8 mouse cellular contexts compared by ENCODE assay signal in genomic region chr3:121777943-121778342, GRCm38 (mm10). TPM values are rescaled to one million over a fixed set of nuclear protein-coding genes. Genes with fewer than 3 reads are reported as not detected.
DNase-seq lines count a peak whose midpoint lies in the region; ATAC-seq and TF ChIP-seq lines count a peak whose summit lies in the region.

No protein-coding gene starts in this region.

- intact Hi-C loops in left cerebral cortex, adult 2 months (cut with DNase I): loop anchor here (5.0 to 10.0 kb wide), 2 partner anchors 89 to 187 kb away; no protein-coding TSS in a partner anchor

- H3K4me3 ChIP-seq in heart, embryonic 10.5 days: no peak overlapping the region
- no peak overlapping the region for H3K4me3 ChIP-seq in embryonic facial prominence, embryonic 15.5 days (replicated peaks)
- no peak overlapping the region for H3K4me3 ChIP-seq in hindbrain, postnatal 0 days (ENCODE audit: low read length)
- no peak overlapping the region for H3K4me3 ChIP-seq in left cerebral cortex, adult 2 months
- H3K4me3 ChIP-seq in small intestine, adult 2 months (ENCODE audit: low read depth, low read length): no peak overlapping the region

- DNase-seq in heart, adult 8-10 months (ENCODE audit: low spot score): peak; percentile 14
- DNase-seq in heart, embryonic 10.5 days (ENCODE audit: low spot score): no peak
- DNase-seq in adrenal gland, postnatal 36 days: peak; percentile 46 to 69
- DNase-seq in hindbrain, postnatal 0 days (ENCODE audit: low spot score): peak; percentile 71
- peak; percentile 60 to 76 for DNase-seq in left cerebral cortex, adult 2 months (ENCODE audit: extremely low spot score in 1 of 2, low spot score in 2 of 2)

- no peak for TF ChIP-seq POLR2A in small intestine, adult 2 months (IDR thresholded peaks at IDR 0.05; ENCODE audit: low read depth, low read length)

- H3K9me3 ChIP-seq in heart, embryonic 10.5 days: no peaks in the 10 kb centered on the region
- no peaks in the 10 kb centered on the region for H3K9me3 ChIP-seq in embryonic facial prominence, embryonic 15.5 days (replicated peaks)
- no peaks in the 10 kb centered on the region for H3K9me3 ChIP-seq in hindbrain, postnatal 0 days (ENCODE audit: low read length)

- 60% methylated on average over 7 of the region's 7 CpGs for WGBS in heart, embryonic 10.5 days
- WGBS in embryonic facial prominence, embryonic 15.5 days: 27% methylated on average over 7 of the region's 7 CpGs
- 47% methylated on average over 7 of the region's 7 CpGs for WGBS in hindbrain, postnatal 0 days
- 55% methylated on average over 7 of the region's 7 CpGs for WGBS in small intestine, adult 2 months

- H3K4me1 ChIP-seq in heart, embryonic 10.5 days: no peaks in the 10 kb centered on the region
- H3K4me1 ChIP-seq in embryonic facial prominence, embryonic 15.5 days: peaks cover 12% of the 10 kb centered on the region; the same call in 1 of the 2 replicates
- H3K4me1 ChIP-seq in hindbrain, postnatal 0 days (ENCODE audit: insufficient read depth, low read length): no peaks in the 10 kb centered on the region
- H3K4me1 ChIP-seq in small intestine, adult 2 months (ENCODE audit: control insufficient read depth, insufficient read depth, insufficient read length, low read length): no peaks in the 10 kb centered on the region

- H3K27me3 ChIP-seq in heart, embryonic 10.5 days (ENCODE audit: insufficient read depth, poor library complexity, severe bottlenecking): no peaks in the 10 kb centered on the region
- no peaks in the 10 kb centered on the region for H3K27me3 ChIP-seq in embryonic facial prominence, embryonic 15.5 days
- H3K27me3 ChIP-seq in hindbrain, postnatal 0 days (ENCODE audit: insufficient read depth, low read length): no peaks in the 10 kb centered on the region
- no peaks in the 10 kb centered on the region for H3K27me3 ChIP-seq in small intestine, adult 2 months (ENCODE audit: control insufficient read depth, insufficient read depth, low read length)

- H3K27ac ChIP-seq in heart, embryonic 10.5 days: no peak overlapping the region
- peak overlapping the region; percentile 24; the same call in 1 of the 2 replicates for H3K27ac ChIP-seq in embryonic facial prominence, embryonic 15.5 days (replicated peaks)
- H3K27ac ChIP-seq in hindbrain, postnatal 0 days: no peak overlapping the region
- H3K27ac ChIP-seq in left cerebral cortex, adult 2 months: no peak overlapping the region
- no peak overlapping the region for H3K27ac ChIP-seq in small intestine, adult 2 months (ENCODE audit: insufficient read depth, low read depth, low read length)

- no peak overlapping the region for H3K4me2 ChIP-seq in embryonic facial prominence, embryonic 15.5 days (replicated peaks)
- H3K4me2 ChIP-seq in hindbrain, postnatal 0 days (ENCODE audit: low read depth, low read length): no peak overlapping the region

- H3K9ac ChIP-seq in embryonic facial prominence, embryonic 15.5 days: no peak overlapping the region
- no peak overlapping the region for H3K9ac ChIP-seq in hindbrain, postnatal 0 days (replicated peaks; ENCODE audit: low read length)

- peak; percentile 81 for TF ChIP-seq CTCF in hindbrain, postnatal 0 days (IDR thresholded peaks at IDR 0.05; ENCODE audit: low read depth)
- peak; percentile 90 for TF ChIP-seq CTCF in left cerebral cortex, adult 2 months (IDR thresholded peaks at IDR 0.05)
- peak; percentile 67; the same call in 1 of the 2 replicates for TF ChIP-seq CTCF in small intestine, adult 2 months (IDR thresholded peaks at IDR 0.05; ENCODE audit: extremely low read depth, insufficient read length, insufficient replicate concordance, low read depth, low read length)

- peak; percentile 88 for ATAC-seq in embryonic facial prominence, embryonic 15.5 days (ENCODE audit: insufficient number of reproducible peaks, low FRiP score, low TSS enrichment, low read depth)
- ATAC-seq in hindbrain, postnatal 0 days: peak; percentile 76; the same call in 1 of the 2 replicates
- peak; percentile 97 for ATAC-seq in megakaryocyte progenitor cell, adult 5-6 weeks (replicated peaks; ENCODE audit: poor library complexity)

- H3K36me3 ChIP-seq in heart, embryonic 10.5 days: peaks cover 35% of the 10 kb centered on the region
- peaks cover 19% of the 10 kb centered on the region for H3K36me3 ChIP-seq in embryonic facial prominence, embryonic 15.5 days
- no peaks in the 10 kb centered on the region for H3K36me3 ChIP-seq in hindbrain, postnatal 0 days (ENCODE audit: insufficient read depth, low read length)
- peaks cover 43% of the 10 kb centered on the region for H3K36me3 ChIP-seq in small intestine, adult 2 months (ENCODE audit: control insufficient read depth, insufficient read depth, low read length)

RNA-seq across cellular contexts. Expression of gene Abcd3, which starts 37.2 kb away (rescaled TPM):
- total RNA-seq in heart, adult 8-10 months (2022): 10 to 100 TPM; 77.8 to 82.1 (median 79.9) TPM
- polyA plus RNA-seq in heart, embryonic 10.5 days (2016; fragmentation: Nextera tagmentation; extraction: Ambion mirVana): 45.5 and 46.1 TPM in 2 replicates
- total RNA-seq in adrenal gland, postnatal 36 days (2021): 100 to 1,000 TPM in 1 of 2 experiments, 10 to 100 TPM in 1; 82.6 to 109 TPM
- 58.6 and 62.6 TPM in 2 replicates for polyA plus RNA-seq in embryonic facial prominence, embryonic 15.5 days (2015; fragmentation: Nextera tagmentation; extraction: Ambion mirVana)
- 50.1 and 53.5 TPM in 2 replicates for total RNA-seq in hindbrain, postnatal 0 days (2014; rRNA removed)
- polyA plus RNA-seq in hindbrain, postnatal 0 days (2015; fragmentation: Nextera tagmentation; extraction: Ambion mirVana): 85.9 and 89.5 TPM in 2 replicates
- 10 to 100 TPM; 48.6 to 49.7 TPM for total RNA-seq in left cerebral cortex, adult 2 months (2021)
- total RNA-seq in megakaryocyte progenitor cell, adult 5-6 weeks (2015): 33.2 and 39.9 TPM in 2 replicates
- total RNA-seq in megakaryocyte progenitor cell, adult 5-6 weeks (2017): 41.3 and 43.7 TPM in 2 replicates
- polyA plus RNA-seq in small intestine, adult 2 months (2012; rRNA removed): 5.8 and 13.0 TPM in 2 replicates

RNA-seq across cellular contexts. Expression of gene F3, which starts 54.6 kb away (rescaled TPM):
- 10 to 100 TPM; 21.5 to 33.6 (median 24.0) TPM for total RNA-seq in heart, adult 8-10 months (2022)
- 9.2 TPM in 2 replicates for polyA plus RNA-seq in heart, embryonic 10.5 days (2016; fragmentation: Nextera tagmentation; extraction: Ambion mirVana)
- 10 to 100 TPM; 11.1 to 12.5 TPM for total RNA-seq in adrenal gland, postnatal 36 days (2021)
- polyA plus RNA-seq in embryonic facial prominence, embryonic 15.5 days (2015; fragmentation: Nextera tagmentation; extraction: Ambion mirVana): 27.8 and 49.3 TPM in 2 replicates
- total RNA-seq in hindbrain, postnatal 0 days (2014; rRNA removed): 12.0 and 16.1 TPM in 2 replicates
- 15.2 and 18.9 TPM in 2 replicates for polyA plus RNA-seq in hindbrain, postnatal 0 days (2015; fragmentation: Nextera tagmentation; extraction: Ambion mirVana)
- 10 to 100 TPM; 49.4 to 61.8 TPM for total RNA-seq in left cerebral cortex, adult 2 months (2021)
- total RNA-seq in megakaryocyte progenitor cell, adult 5-6 weeks (2015): 0.15 and 2.0 TPM in 2 replicates
- total RNA-seq in megakaryocyte progenitor cell, adult 5-6 weeks (2017): 0.71 and 2.5 TPM in 2 replicates
- polyA plus RNA-seq in small intestine, adult 2 months (2012; rRNA removed): 6.2 and 8.6 TPM in 2 replicates
